Mouse (Mus musculus) liver, embryonic 16.5 days (tissue): Measurements from ENCODE around the gene Fev. TPM values are rescaled to one million over a fixed set of nuclear protein-coding genes. Genes with fewer than 3 reads are reported as not detected.

Experiments
- ATAC-seq: fragments of 200-750 bp; cut with Nextera tagmentation; 2 replicates; pipeline ENCODE4 v1.8.0; 2017; ENCODE audit warnings: low read depth, mild to moderate bottlenecking, moderate number of reproducible peaks, moderate library complexity
- H3K27ac ChIP-seq: fragments of 300-500 bp; sonication (generic); 2 replicates; pipeline ENCODE4 v1.5.1; 2014; ENCODE audit warnings: mild to moderate bottlenecking, low read length
- H3K27me3 ChIP-seq: fragments of 300-500 bp; sonication (generic); 2 replicates; pipeline ENCODE4 v1.6.1; 2014; ENCODE audit warnings: low read depth, low read length, mixed read lengths; ENCODE audit not compliant: control insufficient read depth, insufficient read depth
- H3K36me3 ChIP-seq: fragments of 300-500 bp; sonication (generic); 2 replicates; pipeline ENCODE4 v1.6.1; 2014; ENCODE audit warnings: mild to moderate bottlenecking; ENCODE audit not compliant: control insufficient read depth, insufficient read depth
- H3K4me1 ChIP-seq: fragments of 300-500 bp; sonication (generic); 2 replicates; pipeline ENCODE4 v1.6.1; 2014; ENCODE audit warnings: low read depth, low read length, mixed read lengths; ENCODE audit not compliant: control insufficient read depth
- H3K4me2 ChIP-seq: fragments of 300-500 bp; sonication (generic); 2 replicates; pipeline ENCODE4 v1.6.1; 2014; ENCODE audit warnings: low read depth, low read length, mixed read lengths
- H3K4me3 ChIP-seq: fragments of 300-500 bp; sonication (generic); 2 replicates; pipeline ENCODE4 v1.5.1; 2014; ENCODE audit warnings: low read depth, mild to moderate bottlenecking, low read length
- H3K9ac ChIP-seq: fragments of 300-500 bp; sonication (generic); 2 replicates; pipeline ENCODE4 v1.6.1; 2014; ENCODE audit warnings: low read depth, low read length
- H3K9me3 ChIP-seq: fragments of 300-500 bp; sonication (generic); replicated peaks from 2 replicates; pipeline ENCODE4 v1.6.1; 2016; ENCODE audit warnings: low read length; ENCODE audit not compliant: control insufficient read depth
- WGBS: fragments of 180-500 bp; shearing (Covaris S2); extraction: QIAGEN DNeasy Blood & Tissue Kit; methylation state at CpG from one replicate; pipeline ENCODE4 v1.1.7; 2014; ENCODE audit not compliant: insufficient replicate concordance; 5-methylcytosine and 5-hydroxymethylcytosine counted together
- polyA plus RNA-seq: library from polyadenylated mRNA; unstranded; fragments of >200 nt; fragmentation: Nextera tagmentation; extraction: Ambion mirVana; gene quantifications from 2 replicates; pipeline ENCODE4 v1.2.1, GENCODE M21; 2015

Fev gene
- not detected in 2 replicates for polyA plus RNA-seq

DNA sequence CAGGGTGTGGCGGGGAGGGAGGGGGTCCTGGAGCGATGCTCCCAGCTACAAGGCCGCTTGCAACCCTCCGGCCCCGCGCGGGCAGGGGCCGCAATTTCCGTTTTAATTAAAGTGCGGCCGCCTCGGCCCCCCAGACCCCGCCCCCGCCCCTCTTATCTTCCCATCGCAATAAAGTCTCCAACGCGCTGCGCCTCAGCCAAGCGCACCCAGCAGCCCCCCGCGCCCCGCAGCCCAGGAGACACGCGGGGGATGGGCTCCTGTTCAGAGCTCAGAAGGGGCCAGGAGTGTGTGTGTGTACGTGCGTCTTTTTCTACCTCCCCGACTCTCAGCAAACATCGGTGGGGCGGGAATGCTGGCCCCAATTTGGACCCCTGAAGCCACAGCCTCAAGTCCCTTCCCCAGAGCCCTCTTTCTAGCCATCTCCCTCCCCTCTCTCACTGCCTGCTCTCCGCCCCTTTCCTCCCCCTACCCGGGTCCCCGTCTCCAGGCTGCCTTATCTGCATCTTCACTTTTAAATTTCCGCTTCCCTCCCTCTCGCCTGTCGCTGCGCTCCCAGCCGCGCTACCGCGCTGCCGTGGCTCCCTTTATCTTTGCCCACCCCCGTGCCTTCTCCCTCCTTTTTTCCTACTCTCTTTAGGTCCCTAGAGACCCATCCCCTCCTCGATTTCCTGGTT lies at the start of gene Fev:
Gene Fev (minus strand): TSS at position 51 of the 674 bp plus-strand sequence.
- no peaks in the 10 kb centered on the region for H3K4me1 ChIP-seq
- H3K27ac ChIP-seq, result no peak within 1 kb of the TSS
- H3K4me2 ChIP-seq, result peak within 1 kb of the TSS; percentile 27; the same call in 1 of the 2 replicates
- H3K4me3 ChIP-seq, result peak within 1 kb of the TSS; percentile 5; the same call in 1 of the 2 replicates
- H3K9me3 ChIP-seq, result no peaks in the 10 kb centered on the region
- H3K36me3 ChIP-seq, result no peaks in the 10 kb centered on the region
- H3K27me3 ChIP-seq, result peaks cover 80% of the 10 kb centered on the region
- H3K9ac ChIP-seq, result no peak within 1 kb of the TSS
- no peak for ATAC-seq
- WGBS, result under 1% methylated on average over 42 of the region's 43 CpGs

DNA sequence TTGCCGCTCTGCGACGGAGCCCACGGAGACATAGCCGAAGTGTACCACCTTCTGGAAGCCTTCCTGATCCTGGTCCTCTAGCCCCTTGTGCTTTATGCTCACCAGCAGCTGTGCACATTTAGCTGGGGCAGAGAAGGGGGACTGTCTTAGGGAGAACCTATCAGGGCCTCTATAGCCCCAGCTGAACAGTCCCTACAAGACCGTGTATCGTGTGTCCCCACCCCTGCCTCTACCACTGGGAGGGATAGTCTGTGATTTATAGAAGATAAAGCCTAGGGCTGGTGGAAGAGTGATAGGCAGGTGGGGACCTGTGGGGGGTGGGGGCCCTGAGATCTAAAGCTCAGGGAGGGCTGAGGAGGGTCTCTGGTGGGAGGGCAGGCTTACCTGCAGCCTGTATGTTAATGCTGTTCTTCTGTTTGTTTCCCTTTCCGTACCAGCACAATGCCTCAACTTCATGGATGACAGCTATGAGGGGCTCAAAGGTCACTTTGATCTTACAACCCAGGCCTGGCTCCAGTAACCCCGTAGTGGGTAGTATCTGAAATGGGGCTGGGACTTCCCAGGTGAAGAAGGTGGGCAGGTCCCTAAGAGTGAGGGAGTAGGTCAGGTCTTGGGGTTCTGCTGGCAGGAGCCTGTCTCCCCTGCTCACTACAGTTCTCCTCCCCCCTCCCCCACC lies 42.5 kb upstream of the Fev start:
- ATAC-seq, result no peak
- Histone ChIP-seq H3K27me3 (no peaks in the 10 kb centered on the region), H3K9me3 (no peaks in the 10 kb centered on the region), H3K9ac (no peak overlapping the region), H3K27ac (no peak overlapping the region), H3K36me3 (no peaks in the 10 kb centered on the region), H3K4me1 (no peaks in the 10 kb centered on the region), H3K4me3 (no peak overlapping the region), H3K4me2 (no peak overlapping the region)
- WGBS, result 60% methylated on average over 9 of the region's 9 CpGs

- Histone ChIP-seq H3K27me3 (no peaks in the 10 kb centered on the region), H3K9me3 (no peaks in the 10 kb centered on the region), H3K27ac (no peak overlapping the region), H3K9ac (no peak overlapping the region), H3K36me3 (no peaks in the 10 kb centered on the region), H3K4me3 (no peak overlapping the region), H3K4me1 (no peaks in the 10 kb centered on the region), H3K4me2 (no peak overlapping the region)
- ATAC-seq, result no peak
- WGBS, result 33% methylated on average over 6 of the region's 6 CpGs
These were observed 41.5 kb upstream of the Fev start for GRCm38 (mm10) chr1:74926721-74927120.

GRCm38 (mm10) chr1:74924464-74924863 lies 39.2 kb upstream of the Fev start:
- H3K4me3 ChIP-seq, result no peak overlapping the region
- H3K9me3 ChIP-seq, result no peaks in the 10 kb centered on the region
- no peaks in the 10 kb centered on the region for H3K4me1 ChIP-seq
- no peak overlapping the region for H3K27ac ChIP-seq
- H3K27me3 ChIP-seq, result no peaks in the 10 kb centered on the region
- ATAC-seq, result no peak
- no peaks in the 10 kb centered on the region for H3K36me3 ChIP-seq
- WGBS, result 54% methylated on average over 4 of the region's 4 CpGs
- no peak overlapping the region for H3K4me2 ChIP-seq
- no peak overlapping the region for H3K9ac ChIP-seq

DNA sequence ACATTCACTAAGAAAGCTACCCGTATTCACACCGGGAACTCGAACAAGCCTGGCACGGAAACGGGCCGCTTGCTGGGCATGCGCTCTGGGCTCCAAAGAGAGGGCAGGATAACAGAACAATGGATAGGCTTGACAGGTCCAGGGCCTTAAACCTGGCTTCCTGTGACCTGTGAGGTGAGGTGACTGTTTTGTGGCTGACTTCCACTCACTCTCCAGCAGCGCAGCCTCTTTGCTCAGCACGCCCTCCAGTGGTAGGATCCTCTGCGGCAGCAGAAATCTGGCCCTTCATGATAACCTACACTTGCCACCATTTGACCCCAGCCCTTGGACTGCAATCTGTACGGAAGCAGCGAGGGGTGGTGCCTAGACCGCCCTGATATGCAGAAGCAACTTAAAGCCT lies 30.5 kb upstream of the Fev start:
- ATAC-seq, result no peak
- no peak overlapping the region for H3K4me2 ChIP-seq
- H3K9ac ChIP-seq, result no peak overlapping the region
- H3K4me3 ChIP-seq, result no peak overlapping the region
- WGBS, result 19% methylated on average over 13 of the region's 13 CpGs
- no peaks in the 10 kb centered on the region for H3K27me3 ChIP-seq
- H3K36me3 ChIP-seq, result no peaks in the 10 kb centered on the region
- no peak overlapping the region for H3K27ac ChIP-seq
- no peaks in the 10 kb centered on the region for H3K9me3 ChIP-seq
- H3K4me1 ChIP-seq, result no peaks in the 10 kb centered on the region

GRCm38 (mm10) chr1:74902191-74902590 lies 17.0 kb upstream of the Fev start:
- peaks cover 35% of the 10 kb centered on the region for H3K27me3 ChIP-seq
- H3K9me3 ChIP-seq, result no peaks in the 10 kb centered on the region
- H3K36me3 ChIP-seq, result no peaks in the 10 kb centered on the region
- ATAC-seq, result no peak
- no peak overlapping the region for H3K4me3 ChIP-seq
- no peak overlapping the region for H3K4me2 ChIP-seq
- 5% methylated on average over 6 of the region's 6 CpGs for WGBS
- no peak overlapping the region for H3K9ac ChIP-seq
- H3K4me1 ChIP-seq, result no peaks in the 10 kb centered on the region; the same call in 1 of the 2 replicates
- no peak overlapping the region for H3K27ac ChIP-seq

- no peak overlapping the region for H3K9ac ChIP-seq
- no peak overlapping the region for H3K27ac ChIP-seq
- no peaks in the 10 kb centered on the region for H3K9me3 ChIP-seq
- no peak overlapping the region for H3K4me3 ChIP-seq
- no peak for ATAC-seq
- no peak overlapping the region for H3K4me2 ChIP-seq
- no peaks in the 10 kb centered on the region; the same call in 1 of the 2 replicates for H3K4me1 ChIP-seq
- H3K36me3 ChIP-seq, result no peaks in the 10 kb centered on the region
- H3K27me3 ChIP-seq, result peaks cover 37% of the 10 kb centered on the region
- WGBS, result 5% methylated on average over 3 of the region's 3 CpGs
These were observed 16.5 kb upstream of the Fev start for GRCm38 (mm10) chr1:74901686-74902085.

- peak overlapping the region; percentile 40 for H3K4me3 ChIP-seq
- WGBS, result 1% methylated on average over 65 of the region's 66 CpGs
- no peaks in the 10 kb centered on the region for H3K9me3 ChIP-seq
- H3K36me3 ChIP-seq, result no peaks in the 10 kb centered on the region
- H3K9ac ChIP-seq, result no peak overlapping the region
- no peak overlapping the region for H3K27ac ChIP-seq
- H3K4me2 ChIP-seq, result peak overlapping the region; percentile 47
- peak; percentile 81 for ATAC-seq
- no peaks in the 10 kb centered on the region; the same call in 1 of the 2 replicates for H3K4me1 ChIP-seq
- H3K27me3 ChIP-seq, result peaks cover 44% of the 10 kb centered on the region
These were observed 15.4 kb upstream of the Fev start for GRCm38 (mm10) chr1:74900341-74901285.
